Mouse (Mus musculus): ENCODE measurements around the gene Luc7l.

DNA sequence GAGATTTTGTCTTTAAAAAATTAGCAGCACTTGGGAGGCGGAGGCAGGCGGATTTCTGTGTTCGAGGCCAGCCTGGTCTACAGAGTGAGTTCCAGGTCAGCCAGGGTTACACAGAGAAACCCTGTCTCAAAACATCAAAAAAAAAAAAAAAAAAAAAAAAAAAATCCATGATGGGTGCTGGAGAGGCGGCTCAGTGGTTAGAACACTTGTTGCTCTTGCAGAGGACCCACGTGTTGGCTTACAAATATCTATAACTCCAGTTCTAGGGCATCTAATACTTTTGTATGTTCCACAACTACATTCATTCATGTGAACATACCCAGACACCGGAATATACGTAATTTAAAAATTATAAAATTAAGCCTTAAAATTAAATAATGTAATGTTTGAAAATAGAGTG, 2.6 kb downstream of the Luc7l start:
- no peak for TF ChIP-seq CTCF (IDR thresholded peaks at IDR 0.05; ENCODE audit: extremely low read depth, insufficient read depth, insufficient read length, insufficient replicate concordance)
- TF ChIP-seq POLR2A (IDR thresholded peaks at IDR 0.05; ENCODE audit: low read depth, low read length): no peak

All from spleen, adult 2 months (tissue).